Mouse (Mus musculus): ENCODE measurements around the gene Timp4. TPM values are rescaled to one million over a fixed set of nuclear protein-coding genes. Genes with fewer than 3 reads are reported as not detected.

Gene Timp4
- polyA plus RNA-seq, 1 experiment from 2014 or later, result 0.41 TPM

Other genes with a start within 250 kb of the Timp4 start
- gene Tamm41, start 214.3 kb downstream of the Timp4 start, polyA plus RNA-seq (2014; fragmentation: Nextera tagmentation; extraction: Ambion mirVana), result 68.6 and 72.8 TPM in 2 replicates
- gene Syn2, start 117.3 kb downstream of the Timp4 start, polyA plus RNA-seq (2014; fragmentation: Nextera tagmentation; extraction: Ambion mirVana), result 5.5 and 8.2 TPM in 2 replicates
- not detected in 2 replicates for gene Gm17482, start 24.9 kb downstream of the Timp4 start, polyA plus RNA-seq (2014; fragmentation: Nextera tagmentation; extraction: Ambion mirVana)
- 0.19 TPM in 1 of 2 replicates, not detected in the other for gene Pparg, start 108.7 kb upstream of the Timp4 start, polyA plus RNA-seq (2014; fragmentation: Nextera tagmentation; extraction: Ambion mirVana)

Data from neural tube, embryonic 11.5 days (tissue).